Mouse (Mus musculus) inflammation-experienced regulatory T-cells, adult 6 months (primary cell): ENCODE data around the gene Sh3bp5. TPM values are rescaled to one million over a fixed set of nuclear protein-coding genes. Genes with fewer than 3 reads are reported as not detected.

Source experiments
- ATAC-seq: one replicate; pipeline ENCODE4 v1.8.0; 2017
- polyA plus RNA-seq, 3 experiments: library from polyadenylated mRNA; unstranded; fragments of 100-300 nt; shearing (Covaris generic); gene quantifications; one replicate each; pipeline ENCODE4 v1.2.1; 2017

Gene Sh3bp5
- polyA plus RNA-seq, 3 experiments from 2014 or later = 5.4 to 11.5 (median 7.1) TPM

DNA sequence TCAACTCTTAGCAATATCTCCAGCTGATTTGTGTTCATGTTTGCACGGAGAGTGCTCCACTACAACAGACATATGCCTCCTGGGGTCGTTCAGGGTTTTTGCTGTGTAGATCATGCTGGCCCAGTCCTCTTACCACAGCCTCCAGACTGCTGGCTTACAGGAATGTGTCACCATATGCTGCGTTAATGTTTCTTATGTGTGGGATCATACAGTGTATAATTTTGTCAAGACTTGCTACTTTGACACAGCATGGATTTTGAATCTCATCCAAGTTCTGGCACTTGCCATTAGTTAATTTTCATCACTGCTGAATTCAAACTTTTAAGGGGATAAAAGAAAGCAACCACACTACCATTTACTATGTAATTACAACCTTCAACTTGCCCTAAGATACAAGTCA lies 100.1 kb downstream of the Sh3bp5 start:
- no peak for ATAC-seq

- no peak for ATAC-seq
Observed at GRCm38 (mm10) chr14:31330957-31331356, 104.9 kb downstream of the Sh3bp5 start.

GRCm38 (mm10) chr14:31329741-31330140 lies 106.1 kb downstream of the Sh3bp5 start:
- no peak for ATAC-seq

GRCm38 (mm10) chr14:31327681-31328080 lies 108.2 kb downstream of the Sh3bp5 start:
- ATAC-seq = no peak

DNA sequence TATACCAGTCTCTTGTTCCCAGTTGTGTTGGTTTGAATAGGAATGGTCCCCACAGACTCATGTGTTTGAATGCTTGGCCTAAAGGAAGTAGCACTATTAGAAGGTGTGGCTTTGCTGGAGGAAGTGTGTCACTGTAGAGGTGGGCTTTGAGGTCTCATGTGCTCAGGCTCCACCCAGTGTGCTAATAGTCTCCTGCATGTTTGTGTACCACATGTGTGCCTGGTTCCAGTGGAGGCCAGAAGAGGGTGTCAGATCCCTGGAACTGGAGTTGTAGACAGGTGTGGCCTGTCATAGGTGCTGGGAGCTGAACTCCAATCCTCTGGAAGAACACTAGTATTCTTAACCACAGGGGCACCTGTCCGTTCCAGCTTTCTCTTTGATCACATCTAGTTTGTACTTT lies 108.7 kb downstream of the Sh3bp5 start:
- ATAC-seq = no peak

- ATAC-seq = no peak
Observed at GRCm38 (mm10) chr14:31326770-31327169, 109.1 kb downstream of the Sh3bp5 start.

GRCm38 (mm10) chr14:31325551-31325950 lies 110.3 kb downstream of the Sh3bp5 start:
- ATAC-seq = no peak

DNA sequence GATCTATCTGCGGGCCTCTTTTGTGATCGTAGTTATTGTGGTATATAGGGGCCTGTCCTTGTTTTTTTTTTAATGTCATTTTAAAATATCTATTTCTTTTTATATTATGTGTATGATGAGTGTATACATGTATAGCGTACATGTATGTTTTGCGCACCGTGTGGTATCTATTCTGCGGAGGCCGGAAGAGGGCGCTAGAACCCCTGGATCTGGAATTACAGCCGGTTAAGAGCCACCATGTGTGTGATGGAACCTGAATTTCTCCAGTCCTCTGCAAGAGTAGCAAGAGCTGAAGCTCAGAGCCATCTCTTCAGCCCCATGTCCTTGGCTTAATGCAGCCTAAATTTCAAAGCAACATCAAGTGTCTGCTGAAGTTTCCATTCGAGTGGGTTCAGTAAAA lies 111.0 kb downstream of the Sh3bp5 start:
- ATAC-seq = no peak

GRCm38 (mm10) chr14:31323849-31324792 lies 111.8 kb downstream of the Sh3bp5 start, which contains the start of gene Dnah1:
Gene Dnah1 (minus strand): TSS chr14:31323896.
- peak; percentile 78 for ATAC-seq

- ATAC-seq = no peak
Observed at GRCm38 (mm10) chr14:31323189-31323588, 112.7 kb downstream of the Sh3bp5 start.

DNA sequence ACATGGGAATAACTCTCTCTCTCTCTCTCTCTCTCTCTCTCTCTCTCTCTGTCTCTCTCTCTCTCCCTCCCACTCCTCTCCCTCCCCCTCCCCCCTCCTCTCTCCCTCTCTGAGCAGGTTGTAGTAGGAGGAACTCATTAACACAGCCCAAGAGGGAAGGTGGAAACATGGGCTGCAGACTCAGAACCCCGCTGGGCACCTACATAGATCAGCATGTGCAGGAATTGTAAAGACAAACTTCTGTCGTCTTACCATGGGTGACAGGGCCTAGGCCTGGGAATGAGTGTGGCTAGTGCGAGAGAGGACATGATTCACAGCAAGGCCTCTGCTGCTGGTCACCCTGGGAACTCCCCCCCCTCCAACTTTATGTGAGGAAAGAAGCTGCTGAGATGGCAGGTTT lies 113.7 kb downstream of the Sh3bp5 start:
- no peak for ATAC-seq

DNA sequence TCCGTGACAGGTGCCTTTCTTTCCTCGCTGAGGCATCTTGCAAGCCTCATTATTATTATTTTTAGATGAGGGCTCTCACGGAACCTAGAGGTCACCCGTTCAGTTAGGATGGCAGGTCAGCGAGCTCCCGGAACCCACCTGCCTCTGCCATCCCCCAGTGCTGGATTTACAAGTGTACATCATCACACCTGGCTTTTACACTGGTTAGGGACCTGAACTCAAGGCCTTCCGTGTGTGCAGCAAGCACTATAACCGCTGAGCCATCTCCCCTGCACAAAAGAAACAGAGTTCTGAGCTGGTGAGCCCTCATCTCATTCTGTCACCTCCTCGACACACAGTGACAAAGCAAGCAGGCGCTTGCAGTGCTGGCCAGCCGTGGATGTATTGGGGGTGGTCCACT lies 114.7 kb downstream of the Sh3bp5 start:
- ATAC-seq = no peak

- no peak for ATAC-seq
Observed at GRCm38 (mm10) chr14:31319546-31319945, 116.3 kb downstream of the Sh3bp5 start.

- no peak for ATAC-seq
Observed at GRCm38 (mm10) chr14:31317754-31318153, 118.1 kb downstream of the Sh3bp5 start.

DNA sequence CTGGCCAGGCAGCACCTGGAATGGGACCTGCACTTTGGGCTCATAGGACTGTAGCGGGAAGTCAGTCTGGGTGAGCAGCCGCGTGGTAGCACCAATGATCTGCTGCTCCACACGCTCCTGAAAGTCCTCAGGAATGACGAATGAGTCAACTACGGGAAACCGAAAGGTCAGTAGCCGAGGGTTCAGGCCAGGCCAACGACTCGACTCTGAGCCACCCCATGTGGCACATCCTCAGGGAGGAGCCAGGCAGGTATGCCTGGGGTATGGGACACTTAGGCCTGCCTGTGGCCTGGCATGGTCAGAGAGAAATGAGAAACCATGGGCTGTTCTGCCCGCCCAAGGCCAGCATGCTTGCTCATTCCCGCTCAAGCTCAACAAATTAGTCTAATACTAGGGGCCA lies 119.3 kb downstream of the Sh3bp5 start:
- ATAC-seq = no peak

- ATAC-seq = no peak
Observed at GRCm38 (mm10) chr14:31313192-31313591, 122.7 kb downstream of the Sh3bp5 start.

Other genes with a start within 250 kb of the Sh3bp5 start
- gene Tnnc1, start 227.8 kb downstream of the Sh3bp5 start, polyA plus RNA-seq = not detected
- 100 to 1,000 TPM in 2 of 3 experiments, 10 to 100 TPM in 1; 77.1 to 218 (median 164) TPM for gene Nisch, start 219.1 kb downstream of the Sh3bp5 start, polyA plus RNA-seq
- not detected for gene Sema3g, start 218.2 kb downstream of the Sh3bp5 start, polyA plus RNA-seq
- gene Phf7, start 184.8 kb downstream of the Sh3bp5 start, polyA plus RNA-seq = 10 to 100 TPM; 11.8 to 13.2 (median 13.1) TPM
- 10 to 100 TPM; 23.6 to 28.7 (median 28.3) TPM for gene Bap1, start 184.6 kb downstream of the Sh3bp5 start, polyA plus RNA-seq
- not detected for gene Dnah1, start 112.2 kb downstream of the Sh3bp5 start, polyA plus RNA-seq
- 10 to 100 TPM; 18.0 to 20.5 (median 18.9) TPM for gene Capn7, start 99.4 kb downstream of the Sh3bp5 start, polyA plus RNA-seq
- 10 to 100 TPM; 10.5 to 12.2 (median 10.7) TPM for gene Eaf1, start 58.3 kb upstream of the Sh3bp5 start, polyA plus RNA-seq
- gene Mettl6, start 59.0 kb upstream of the Sh3bp5 start, polyA plus RNA-seq = 10 to 100 TPM; 64.3 to 67.8 (median 65.6) TPM
- gene Colq, start 155.3 kb upstream of the Sh3bp5 start, polyA plus RNA-seq = 1 to 10 TPM; 2.1 to 6.2 (median 3.5) TPM
- gene Gm49387, start 204.8 kb upstream of the Sh3bp5 start, polyA plus RNA-seq = 1 to 10 TPM in 1 of 3 experiments, not detected in 2; 1.5 TPM
- 10 to 100 TPM; 20.3 to 28.6 (median 24.2) TPM for gene Btd, start 204.9 kb upstream of the Sh3bp5 start, polyA plus RNA-seq
- 10 to 100 TPM; 23.5 to 36.6 (median 25.0) TPM for gene Hacl1, start 205.2 kb upstream of the Sh3bp5 start, polyA plus RNA-seq